Mouse (Mus musculus): ENCODE measurements around the gene Fam173b. TPM values are rescaled to one million over a fixed set of nuclear protein-coding genes. Genes with fewer than 3 reads are reported as not detected.

Fam173b gene
- total RNA-seq, 2 experiments from 2014 or later: 11.1 to 13.0 TPM

- ATAC-seq (replicated peaks; ENCODE audit: poor library complexity, severe bottlenecking): no peak
These were observed 27.9 kb downstream of the Fam173b start for GRCm38 (mm10) chr15:31629556-31629955.

DNA sequence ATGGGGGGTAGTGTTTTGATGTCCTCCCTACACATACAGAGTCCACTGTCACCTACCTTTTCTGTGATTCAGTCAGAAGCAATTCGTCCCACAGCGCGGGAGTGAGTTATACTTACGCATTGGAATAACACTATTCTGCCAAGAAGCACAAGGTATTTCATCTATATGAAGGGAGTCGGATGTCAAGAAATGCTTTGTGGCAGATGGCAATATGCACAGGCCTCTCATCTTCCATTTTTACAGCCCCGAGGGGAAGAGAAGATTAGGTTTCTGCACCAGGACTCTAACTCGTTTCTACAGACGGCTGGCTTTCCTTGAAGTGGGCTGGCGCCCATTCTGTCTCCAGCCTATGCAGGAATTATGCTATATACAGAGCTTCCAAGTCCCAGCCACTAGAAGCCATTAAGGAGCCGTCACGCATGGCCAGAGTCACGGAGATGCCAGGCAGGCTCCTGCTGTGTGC, 29.8 kb downstream of the Fam173b start:
- ATAC-seq (replicated peaks; ENCODE audit: poor library complexity, severe bottlenecking): no peak

GRCm38 (mm10) chr15:31632478-31632877, 30.8 kb downstream of the Fam173b start:
- no peak; the same call in 1 of the 2 replicates for ATAC-seq (replicated peaks; ENCODE audit: poor library complexity, severe bottlenecking)

GRCm38 (mm10) chr15:31634582-31634981, 32.9 kb downstream of the Fam173b start:
- no peak for ATAC-seq (replicated peaks; ENCODE audit: poor library complexity, severe bottlenecking)

- no peak for ATAC-seq (replicated peaks; ENCODE audit: poor library complexity, severe bottlenecking)
These were observed 34.5 kb downstream of the Fam173b start for GRCm38 (mm10) chr15:31636091-31636595.

DNA sequence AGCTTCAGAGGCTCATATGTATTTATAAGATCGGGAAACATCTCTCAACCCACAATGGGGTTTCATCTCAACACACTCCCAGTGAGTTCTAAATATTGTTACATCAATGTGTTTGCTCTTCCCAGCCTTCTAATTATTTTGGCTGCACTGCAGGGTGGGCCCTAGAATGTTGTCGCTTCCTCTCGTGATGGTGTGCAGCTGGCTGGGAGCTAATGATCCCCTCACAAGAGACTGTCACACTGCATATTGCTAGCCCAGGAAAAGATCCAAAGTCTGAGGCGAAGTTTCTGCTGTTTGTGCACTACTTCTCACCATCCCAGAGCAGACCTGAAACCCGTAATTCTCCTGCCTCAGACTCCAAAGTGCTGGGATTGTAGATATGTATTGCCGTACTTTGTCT, 45.6 kb downstream of the Fam173b start:
- no peak for ATAC-seq (replicated peaks; ENCODE audit: poor library complexity, severe bottlenecking)

- peak; percentile 46 for ATAC-seq (replicated peaks; ENCODE audit: poor library complexity, severe bottlenecking)
These were observed 46.4 kb downstream of the Fam173b start for GRCm38 (mm10) chr15:31647851-31648569.

- ATAC-seq (replicated peaks; ENCODE audit: poor library complexity, severe bottlenecking): peak; percentile 42; the same call in 1 of the 2 replicates
These were observed 48.0 kb downstream of the Fam173b start for GRCm38 (mm10) chr15:31649691-31650090.

DNA sequence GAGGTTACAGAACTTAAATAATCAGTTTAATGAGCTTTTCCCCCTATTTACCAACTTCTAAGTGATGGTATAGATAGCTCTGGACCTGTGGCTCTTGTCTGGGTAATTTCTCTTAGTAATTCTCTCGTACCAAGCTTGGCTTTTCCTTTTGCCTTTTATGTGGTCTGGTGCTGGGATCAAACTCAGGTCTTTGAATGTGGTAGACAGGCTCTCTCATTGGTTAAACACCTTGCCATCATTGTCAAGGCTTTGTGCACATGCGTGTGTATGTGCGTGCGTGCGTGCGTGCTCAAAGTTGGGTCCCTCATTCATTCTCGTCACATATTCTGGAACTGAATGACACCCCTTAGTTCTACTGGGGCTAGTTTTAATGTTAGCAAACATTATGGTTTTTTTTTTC, 49.2 kb downstream of the Fam173b start:
- ATAC-seq (replicated peaks; ENCODE audit: poor library complexity, severe bottlenecking): no peak

DNA sequence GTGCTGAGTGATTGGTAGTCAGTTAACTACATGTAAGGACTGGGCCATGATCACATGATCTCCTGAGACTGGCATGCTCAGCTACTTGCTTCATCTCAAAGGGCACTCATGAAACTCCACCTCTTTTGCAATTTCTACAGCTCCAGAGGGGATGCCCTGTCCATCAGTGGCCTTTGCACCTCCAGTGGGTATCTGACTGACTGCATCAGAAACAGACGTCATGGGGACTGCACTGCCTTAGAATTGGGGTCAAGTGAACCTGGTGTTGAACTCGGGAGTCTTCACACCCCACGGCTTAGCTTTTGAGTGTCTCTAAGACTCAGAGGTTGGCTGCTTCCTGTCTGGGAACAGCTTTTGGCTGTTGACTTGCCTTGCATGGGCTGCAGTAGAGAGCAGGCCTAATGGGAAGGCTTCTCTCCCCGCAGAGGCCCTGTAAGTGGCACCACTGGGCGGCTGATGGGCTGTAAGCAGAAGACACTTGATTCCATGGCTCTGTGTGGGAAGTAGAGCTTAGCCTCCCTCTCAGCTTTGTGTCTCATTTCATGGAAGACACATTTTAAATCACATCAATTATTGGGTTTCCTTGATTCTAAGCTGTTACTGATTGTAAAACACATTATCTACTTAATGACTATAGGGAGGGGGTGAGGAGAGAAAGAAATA, 58.6 kb downstream of the Fam173b start:
- no peak for ATAC-seq (replicated peaks; ENCODE audit: poor library complexity, severe bottlenecking)

DNA sequence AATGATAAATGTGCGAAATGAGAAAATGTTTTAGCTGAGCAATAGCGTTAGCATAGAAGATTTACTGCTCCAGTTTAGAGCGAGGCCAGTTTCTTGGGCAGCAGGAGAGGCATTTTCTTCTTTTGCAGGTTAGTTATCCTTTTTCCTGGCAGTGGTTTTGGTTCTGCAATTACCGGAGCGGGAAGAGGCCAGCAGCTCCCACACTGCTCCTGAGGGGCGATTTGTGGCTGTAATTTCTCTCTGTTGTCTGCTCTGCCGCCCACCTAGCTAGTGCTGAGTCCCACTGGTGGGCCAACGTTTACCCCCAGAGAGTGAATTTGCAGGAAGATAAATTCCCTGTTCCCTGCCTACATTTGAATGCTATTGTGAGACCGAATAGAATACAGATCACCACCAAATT, 59.2 kb downstream of the Fam173b start:
- no peak for ATAC-seq (replicated peaks; ENCODE audit: poor library complexity, severe bottlenecking)

DNA sequence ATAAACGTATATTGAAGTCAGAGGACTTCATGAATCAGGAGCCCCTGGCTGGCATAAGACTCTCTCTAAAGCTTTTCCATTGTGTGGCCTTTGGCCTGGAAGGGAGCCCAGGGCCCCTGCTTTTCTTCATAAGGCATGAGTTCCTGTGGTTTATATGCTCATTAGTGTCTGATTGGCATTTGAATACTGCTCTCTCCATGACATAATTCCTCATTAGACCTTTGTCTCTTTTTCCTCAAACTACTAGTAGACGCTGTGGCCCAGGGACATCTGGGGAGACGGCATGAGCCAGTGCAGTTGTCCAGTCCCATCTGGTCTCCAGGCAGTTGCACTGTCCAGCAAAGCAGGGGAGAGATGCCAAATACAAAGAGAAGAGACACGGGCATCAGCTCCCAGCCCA, 60.1 kb downstream of the Fam173b start:
- ATAC-seq (replicated peaks; ENCODE audit: poor library complexity, severe bottlenecking): no peak

- ATAC-seq (replicated peaks; ENCODE audit: poor library complexity, severe bottlenecking): no peak
These were observed 61.4 kb downstream of the Fam173b start for GRCm38 (mm10) chr15:31663074-31663473.

Other genes starting within 250 kb of the Fam173b start
- 0.11 TPM in 1 of 2 replicates, not detected in the other for gene Ankrd33b, start 234.1 kb upstream of the Fam173b start, total RNA-seq (2014; fragmentation: Nextera tagmentation)
- 0.10 TPM in 1 of 2 replicates, not detected in the other for gene Ankrd33b, start 234.1 kb upstream of the Fam173b start, total RNA-seq (2017)
- gene Ropn1l, start 148.1 kb upstream of the Fam173b start, total RNA-seq (2014; fragmentation: Nextera tagmentation): 1.9 and 6.3 TPM in 2 replicates
- gene Ropn1l, start 148.1 kb upstream of the Fam173b start, total RNA-seq (2017): not detected in 2 replicates
- 27.1 and 34.2 TPM in 2 replicates for gene March6, start 70.8 kb upstream of the Fam173b start, total RNA-seq (2014; fragmentation: Nextera tagmentation)
- gene March6, start 70.8 kb upstream of the Fam173b start, total RNA-seq (2017): 26.4 and 30.3 TPM in 2 replicates
- not detected in 2 replicates for gene Cmbl, start 36.5 kb upstream of the Fam173b start, total RNA-seq (2014; fragmentation: Nextera tagmentation)
- gene Cmbl, start 36.5 kb upstream of the Fam173b start, total RNA-seq (2017): not detected in 2 replicates
- 412 and 454 TPM in 2 replicates for gene Cct5, start within 50 bp of the Fam173b start, total RNA-seq (2014; fragmentation: Nextera tagmentation)
- gene Cct5, start within 50 bp of the Fam173b start, total RNA-seq (2017): 535 and 555 TPM in 2 replicates